Mouse (Mus musculus) limb, embryonic 11.5 days (tissue): ENCODE data around the gene Id3. TPM values are rescaled to one million over a fixed set of nuclear protein-coding genes. Genes with fewer than 3 reads are reported as not detected.

ENCODE experiments used
- ATAC-seq: fragments of 200-750 bp; cut with Nextera tagmentation; 2 replicates; pipeline ENCODE4 v1.8.0; 2017; ENCODE audit warnings: low read depth; ENCODE audit not compliant: insufficient number of reproducible peaks, low FRiP score, low TSS enrichment
- DNase-seq: peaks from one replicate; pipeline ENCODE4 v3.0.0-alpha.2; 2015; ENCODE audit warnings: low spot score
- H3K27ac ChIP-seq: fragments of 300-500 bp; sonication (generic); replicated peaks from 2 replicates; pipeline ENCODE4 v1.5.1; 2014; ENCODE audit warnings: low read depth, mild to moderate bottlenecking, low read length
- H3K27me3 ChIP-seq: fragments of 300-500 bp; sonication (generic); 2 replicates; pipeline ENCODE4 v1.6.1; 2014; ENCODE audit warnings: mild to moderate bottlenecking, low read length, mixed read lengths; ENCODE audit not compliant: control insufficient read depth, insufficient read depth
- H3K36me3 ChIP-seq: fragments of 300-500 bp; sonication (generic); 2 replicates; pipeline ENCODE4 v1.6.1; 2014; ENCODE audit warnings: mild to moderate bottlenecking, low read length, moderate library complexity, mixed read lengths; ENCODE audit not compliant: control insufficient read depth, insufficient read depth
- H3K4me1 ChIP-seq: fragments of 300-500 bp; sonication (generic); 2 replicates; pipeline ENCODE4 v1.6.1; 2014; ENCODE audit warnings: low read length, mixed read lengths; ENCODE audit not compliant: control insufficient read depth, insufficient read depth
- H3K4me2 ChIP-seq: fragments of 300-500 bp; sonication (generic); 2 replicates; pipeline ENCODE4 v1.6.1; 2014; ENCODE audit warnings: low read depth, mild to moderate bottlenecking, moderate library complexity; ENCODE audit not compliant: severe bottlenecking
- H3K4me3 ChIP-seq: fragments of 300-500 bp; sonication (generic); 2 replicates; pipeline ENCODE4 v1.5.1; 2014; ENCODE audit warnings: low read depth, low read length
- H3K9ac ChIP-seq: fragments of 300-500 bp; sonication (generic); 2 replicates; pipeline ENCODE4 v1.6.1; 2014; ENCODE audit warnings: mild to moderate bottlenecking, low read length
- H3K9me3 ChIP-seq: fragments of 300-500 bp; sonication (generic); 2 replicates; pipeline ENCODE4 v1.6.1; 2016; ENCODE audit warnings: low read length; ENCODE audit not compliant: control insufficient read depth
- WGBS: fragments of 180-500 bp; shearing (Covaris S2); extraction: QIAGEN DNeasy Blood & Tissue Kit; methylation state at CpG from one replicate; pipeline ENCODE4 v1.1.7; 2014; 5-methylcytosine and 5-hydroxymethylcytosine counted together
- polyA plus RNA-seq: library from polyadenylated mRNA; unstranded; fragments of >200 nt; fragmentation: Nextera tagmentation; extraction: Ambion mirVana; gene quantifications from 2 replicates; pipeline ENCODE4 v1.2.1, GENCODE M21; 2014

The Id3 gene
- polyA plus RNA-seq, 1 experiment from 2014 or later = 581 TPM

DNA sequence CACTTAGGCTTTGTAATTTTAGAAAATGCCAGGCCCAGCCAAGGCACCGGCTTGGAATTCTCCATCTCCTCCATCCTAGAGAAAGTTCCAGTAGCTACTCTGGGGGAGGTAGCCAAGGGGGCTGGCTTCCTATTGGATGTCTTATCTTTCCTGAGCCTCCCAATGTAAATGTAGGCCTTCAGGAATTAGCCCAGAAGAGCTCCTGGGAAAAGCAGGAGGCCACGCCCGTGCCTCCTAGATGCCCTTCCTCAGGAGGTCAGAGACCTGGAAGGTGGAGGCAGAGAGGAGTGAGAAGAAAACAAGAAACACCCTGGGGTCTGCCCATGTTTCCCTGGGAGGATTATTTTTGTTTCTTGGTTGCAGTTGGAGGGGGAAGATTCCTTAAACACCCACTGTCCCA, 50.3 kb downstream of the Id3 start:
- Histone ChIP-seq H3K9me3 (no peaks in the 10 kb centered on the region), H3K27me3 (no peaks in the 10 kb centered on the region), H3K9ac (no peak overlapping the region), H3K4me1 (no peaks in the 10 kb centered on the region), H3K4me3 (no peak overlapping the region), H3K36me3 (peaks cover 6% of the 10 kb centered on the region; the same call in 1 of the 2 replicates), H3K27ac (no peak overlapping the region), H3K4me2 (no peak overlapping the region)
- 87% methylated on average over 3 of the region's 3 CpGs for WGBS
- DNase-seq = no peak
- no peak for ATAC-seq

DNA sequence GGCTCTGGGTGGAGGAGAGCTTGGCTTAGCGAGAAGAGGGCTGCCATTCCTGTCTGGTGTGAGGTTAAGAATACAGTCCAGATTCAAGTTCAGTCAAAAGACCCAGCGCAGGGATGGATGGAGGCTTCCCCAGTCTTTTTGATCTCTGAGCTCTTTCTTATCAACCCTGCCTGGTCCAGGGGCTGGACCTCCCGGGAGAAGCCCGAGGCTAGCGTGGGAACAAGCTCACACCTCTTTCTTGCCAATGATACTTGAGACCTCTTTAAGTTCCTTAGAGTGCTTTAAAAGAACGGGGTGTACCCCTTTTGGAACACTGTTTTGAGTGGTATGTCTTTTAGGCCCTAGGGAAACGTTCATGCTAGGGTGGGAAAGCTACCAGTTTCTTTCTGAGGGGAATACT, 51.7 kb downstream of the Id3 start:
- no peak for ATAC-seq
- no peak for DNase-seq
- Histone ChIP-seq H3K27me3 (no peaks in the 10 kb centered on the region), H3K4me2 (no peak overlapping the region), H3K4me3 (no peak overlapping the region), H3K9ac (no peak overlapping the region; the same call in 1 of the 2 replicates), H3K9me3 (no peaks in the 10 kb centered on the region), H3K4me1 (no peaks in the 10 kb centered on the region), H3K36me3 (peaks cover 6% of the 10 kb centered on the region; the same call in 1 of the 2 replicates), H3K27ac (no peak overlapping the region)
- 46% methylated on average over 7 of the region's 7 CpGs for WGBS

Other genes starting within 250 kb of the Id3 start
- 0.23 and 0.51 TPM in 2 replicates for gene Cnr2, start 248.1 kb upstream of the Id3 start, polyA plus RNA-seq
- gene Fuca1, start 222.8 kb upstream of the Id3 start, polyA plus RNA-seq = 40.1 and 40.8 TPM in 2 replicates
- gene Hmgcl, start 197.0 kb upstream of the Id3 start, polyA plus RNA-seq = 76.4 and 79.7 TPM in 2 replicates
- gene Gale, start 179.8 kb upstream of the Id3 start, polyA plus RNA-seq = 28.7 and 28.8 TPM in 2 replicates
- gene Lypla2, start 170.9 kb upstream of the Id3 start, polyA plus RNA-seq = 139 TPM in 2 replicates
- 68.3 and 71.3 TPM in 2 replicates for gene Pithd1, start 156.2 kb upstream of the Id3 start, polyA plus RNA-seq
- 45.8 and 47.3 TPM in 2 replicates for gene Eloa, start 121.7 kb upstream of the Id3 start, polyA plus RNA-seq
- 529 and 535 TPM in 2 replicates for gene Rpl11, start 90.1 kb upstream of the Id3 start, polyA plus RNA-seq
- 4.7 and 5.7 TPM in 2 replicates for gene E2f2, start 28.9 kb downstream of the Id3 start, polyA plus RNA-seq
- gene Asap3, start 62.9 kb downstream of the Id3 start, polyA plus RNA-seq = 3.0 and 3.2 TPM in 2 replicates
- 3.1 and 3.8 TPM in 2 replicates for gene Tcea3, start 104.2 kb downstream of the Id3 start, polyA plus RNA-seq
- 25.3 and 26.0 TPM in 2 replicates for gene Zfp46, start 141.2 kb downstream of the Id3 start, polyA plus RNA-seq
- gene Hnrnpr, start 167.4 kb downstream of the Id3 start, polyA plus RNA-seq = 192 and 196 TPM in 2 replicates